Mouse (Mus musculus) heart, adult 2 months (tissue): ENCODE measurements around the gene Gm42417.

Experiments
- EP300 ChIP-seq: fragments of 200-500 bp; IDR thresholded peaks from 2 replicates; pipeline ENCODE4 v1.6.1; 2011; ENCODE audit warnings: low read depth, low read length, control low read depth; ENCODE audit not compliant: insufficient read depth
- POLR2A ChIP-seq: fragments of 200-500 bp; IDR thresholded peaks from 2 replicates; pipeline ENCODE4 v1.6.1; 2011; ENCODE audit warnings: mild to moderate bottlenecking, low read depth, low read length, control low read depth; ENCODE audit not compliant: insufficient read depth

- no peak for TF ChIP-seq EP300
- no peak for TF ChIP-seq POLR2A
Observed at GRCm38 (mm10) chr1:36492416-36493139, 46.7 kb downstream of the Gm42417 start.
